Mouse (Mus musculus): Measurements from ENCODE around the gene Zfp592.

GRCm38 (mm10) chr7:80952140-80952539 is 41.3 kb upstream of the Zfp592 start:
- TF ChIP-seq NANOG (IDR thresholded peaks at IDR 0.05; ENCODE audit: borderline replicate concordance, low read length) = no peak
- TF ChIP-seq CTCF (conservative IDR thresholded peaks at IDR 0.05; ENCODE audit: low read length) = no peak
- no peak for TF ChIP-seq POU5F1 (IDR thresholded peaks at IDR 0.05; ENCODE audit: borderline replicate concordance, low read length)
